Mouse (Mus musculus) kidney, postnatal 10 days (tissue): ENCODE measurements at regions not wholly inside any gene's neighbourhood (a gene's known extent, or its start where the extent isn't known, plus 50 kb on each side); places are given as distances from the start of the nearest gene placed in this dataset.

Experiments
- DNase-seq: peaks from one replicate; pipeline ENCODE4 v3.0.0; 2021; ENCODE audit warnings: mixed read lengths

DNA sequence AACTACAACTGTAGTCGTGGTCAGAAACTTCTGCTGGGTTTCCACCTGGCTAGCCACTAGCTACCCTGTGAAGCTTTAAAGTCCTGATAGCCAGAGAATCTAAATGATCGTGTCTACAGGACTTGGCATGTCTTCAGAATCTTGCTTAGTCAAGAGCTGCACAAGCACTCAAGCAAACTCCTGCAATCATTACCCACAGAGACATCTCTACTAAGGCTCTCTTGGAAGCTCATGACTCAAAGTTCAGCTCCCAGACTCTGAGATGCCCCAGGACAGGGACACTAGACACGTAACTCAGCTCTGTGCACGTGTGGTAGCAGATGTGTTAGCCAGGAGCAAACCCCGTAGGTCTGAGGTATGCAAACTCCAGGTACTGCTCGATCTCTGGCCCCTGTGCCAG lies 242.2 kb downstream of the Rybp start:
- DNase-seq = peak; percentile 20

DNA sequence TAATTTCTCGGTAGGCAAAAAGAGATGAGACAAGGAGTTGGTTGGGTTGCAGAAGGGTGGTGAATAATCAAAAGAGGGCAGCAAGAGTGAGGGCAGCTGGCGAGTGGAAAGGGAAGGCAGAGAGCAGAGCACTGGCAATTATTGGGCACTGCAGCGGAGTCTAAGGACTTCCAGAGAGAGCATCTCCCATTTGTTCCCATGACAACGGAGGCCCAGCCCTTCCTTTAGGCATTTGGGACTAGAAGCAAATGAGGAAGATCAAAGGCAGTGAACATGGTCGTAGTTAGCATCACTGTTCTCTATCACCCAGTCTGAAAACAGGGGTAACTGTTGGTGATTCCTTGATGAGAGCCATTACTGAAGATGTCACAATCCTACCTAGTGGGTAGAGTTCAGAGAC lies 246.1 kb downstream of the Rybp start:
- DNase-seq = no peak

DNA sequence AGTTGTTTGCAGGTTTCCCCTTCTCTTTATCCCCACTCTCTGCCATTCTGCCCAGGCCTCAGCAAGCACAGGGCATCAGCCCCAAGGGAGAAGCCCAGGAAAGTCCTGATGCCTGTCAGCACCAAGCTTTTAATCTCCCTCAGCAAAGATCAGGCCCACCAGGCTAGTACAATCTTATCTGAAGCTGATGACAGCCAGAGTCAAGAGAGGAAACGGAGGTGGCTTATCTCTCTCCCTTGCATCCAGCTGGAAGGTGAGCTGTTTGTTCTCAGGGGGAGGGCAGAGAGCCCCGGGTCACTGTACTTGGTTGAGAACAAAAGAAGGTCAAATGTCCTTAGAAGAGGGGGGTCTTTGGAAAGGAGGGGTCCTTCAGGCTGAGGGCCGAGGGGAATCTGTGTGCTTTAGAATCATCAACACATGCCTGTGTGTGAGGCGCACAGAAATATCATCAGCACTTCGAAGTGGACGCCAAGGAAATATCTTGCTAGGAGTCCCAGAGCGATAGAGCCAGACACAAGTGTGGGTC lies 246.8 kb downstream of the Rybp start:
- DNase-seq = no peak

DNA sequence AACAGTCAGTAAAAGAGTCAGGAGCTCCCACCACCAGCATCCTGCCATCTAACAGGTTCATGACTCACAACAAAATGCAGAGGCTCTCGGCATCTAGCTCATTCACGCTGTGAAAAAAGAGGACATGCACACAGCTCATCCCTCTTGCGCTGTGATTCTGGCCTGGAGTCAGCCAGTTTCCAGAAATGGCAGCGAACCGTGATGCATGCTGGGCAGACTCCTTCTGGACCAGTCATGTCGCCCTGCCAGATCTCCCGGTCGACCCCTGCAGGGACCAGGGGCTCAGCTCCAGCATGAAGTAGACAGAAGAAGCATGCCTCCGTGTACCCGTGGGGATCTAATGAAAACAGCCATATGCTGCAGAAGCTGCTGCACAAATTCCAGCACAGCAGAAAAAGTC lies 254.6 kb downstream of the Rybp start:
- DNase-seq = no peak

DNA sequence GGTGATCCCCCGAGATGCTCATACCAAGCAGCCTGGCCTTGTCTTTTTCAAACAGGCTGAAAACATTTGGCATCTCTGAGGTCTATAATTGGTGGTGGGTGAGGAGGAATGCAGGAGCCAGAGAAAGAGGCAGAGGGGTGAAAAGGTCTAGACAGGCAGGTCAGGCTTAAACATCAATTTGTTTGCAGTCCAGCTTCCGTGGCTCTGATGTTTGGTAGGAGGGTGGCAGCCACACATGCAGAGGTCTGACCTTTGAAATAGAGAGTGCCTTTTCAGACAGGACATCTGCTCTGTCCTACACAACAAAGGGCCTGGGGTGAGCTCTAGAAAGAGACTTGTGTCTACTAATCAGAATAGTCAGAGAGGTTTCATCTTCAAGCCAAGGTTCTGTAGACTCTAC lies 256.8 kb downstream of the Rybp start:
- DNase-seq = no peak

DNA sequence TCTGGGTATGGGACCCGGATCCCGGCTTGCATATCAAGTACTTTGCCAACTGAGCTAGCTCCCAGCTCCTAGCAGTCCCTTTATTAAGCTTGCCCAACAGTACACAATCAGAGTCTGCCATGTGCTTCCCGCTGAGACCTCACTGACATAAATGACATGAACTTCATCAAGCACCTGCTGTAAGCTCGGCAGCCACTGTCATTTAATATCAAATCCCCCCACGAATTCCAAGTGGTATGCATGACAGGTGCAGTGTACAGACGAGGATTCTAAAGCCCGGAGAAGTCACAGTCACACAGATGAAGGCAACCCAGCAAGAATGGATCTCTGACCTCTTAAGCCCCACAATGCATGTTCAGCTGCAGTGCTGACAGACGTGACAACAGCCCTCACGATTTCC lies 257.3 kb downstream of the Rybp start:
- no peak for DNase-seq

DNA sequence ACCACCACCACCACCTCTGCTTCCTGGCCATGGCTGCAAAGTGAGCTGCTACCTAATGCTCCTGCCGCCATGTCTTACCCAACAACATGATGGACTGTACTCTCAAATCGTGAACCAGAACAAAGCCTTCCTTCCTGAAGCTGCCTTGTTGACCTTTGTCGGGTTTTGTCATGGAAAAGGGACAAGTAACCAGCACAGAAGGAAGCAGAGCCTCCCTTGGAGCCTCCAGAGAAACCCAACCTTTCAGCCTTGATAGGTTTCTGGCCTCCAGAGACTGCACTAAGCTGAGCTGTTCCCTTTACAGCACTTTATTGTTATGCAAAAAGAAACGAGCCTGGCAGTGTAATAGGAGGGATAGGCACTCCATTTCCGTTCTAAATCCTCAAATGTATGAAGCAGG lies 259.8 kb downstream of the Rybp start:
- DNase-seq = no peak

DNA sequence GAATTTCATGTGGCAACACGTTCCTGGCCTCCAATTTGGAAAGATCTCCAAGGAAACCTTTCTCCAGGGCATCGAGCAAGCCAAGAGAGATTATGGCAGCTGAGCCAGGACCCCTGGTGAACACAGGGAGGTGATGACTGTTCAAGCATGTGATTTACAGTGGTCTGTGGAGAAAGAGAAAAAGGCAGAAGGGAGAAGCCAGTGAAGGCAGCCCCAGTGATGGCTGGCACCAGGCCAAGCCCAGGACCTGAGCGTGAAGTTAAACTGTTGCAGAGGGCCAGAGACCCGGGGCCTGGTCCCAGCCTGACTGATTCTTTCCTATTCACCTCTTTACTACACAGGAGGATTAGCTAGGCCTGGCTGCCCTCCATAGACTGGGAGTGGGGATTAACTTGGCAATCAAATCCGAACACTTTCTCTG lies 261.7 kb downstream of the Rybp start:
- peak; percentile 34 for DNase-seq

DNA sequence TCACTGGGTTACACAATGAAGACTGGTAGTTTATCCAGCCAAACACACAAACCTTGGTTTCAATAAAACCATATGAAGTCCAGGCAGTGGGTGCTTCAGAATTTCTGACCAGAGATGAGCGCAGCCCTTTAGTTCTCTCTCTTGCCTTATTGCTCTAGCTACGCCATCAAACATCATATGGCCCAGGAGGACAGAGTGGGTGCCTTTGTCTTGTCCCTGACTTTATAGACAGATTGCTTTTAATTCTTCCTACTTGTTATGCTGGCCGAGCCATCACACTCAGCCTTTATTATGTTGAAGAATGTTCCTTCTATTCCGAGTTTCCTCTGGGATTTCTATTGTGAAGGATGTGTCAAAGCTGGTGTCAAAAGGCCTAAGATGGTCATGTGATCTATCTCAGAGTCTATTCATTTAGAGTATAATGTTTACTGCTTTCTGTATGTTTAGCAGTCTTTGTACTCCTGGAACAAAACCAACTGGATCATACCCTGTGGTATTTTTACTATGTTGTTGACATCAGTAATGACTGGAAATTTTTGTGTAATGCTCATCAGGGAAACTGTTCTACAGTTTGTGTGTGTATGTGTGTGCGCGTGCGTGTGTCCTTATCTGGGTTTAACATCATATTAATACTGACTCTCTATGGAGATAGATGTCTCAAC lies 263.7 kb downstream of the Rybp start:
- no peak for DNase-seq

DNA sequence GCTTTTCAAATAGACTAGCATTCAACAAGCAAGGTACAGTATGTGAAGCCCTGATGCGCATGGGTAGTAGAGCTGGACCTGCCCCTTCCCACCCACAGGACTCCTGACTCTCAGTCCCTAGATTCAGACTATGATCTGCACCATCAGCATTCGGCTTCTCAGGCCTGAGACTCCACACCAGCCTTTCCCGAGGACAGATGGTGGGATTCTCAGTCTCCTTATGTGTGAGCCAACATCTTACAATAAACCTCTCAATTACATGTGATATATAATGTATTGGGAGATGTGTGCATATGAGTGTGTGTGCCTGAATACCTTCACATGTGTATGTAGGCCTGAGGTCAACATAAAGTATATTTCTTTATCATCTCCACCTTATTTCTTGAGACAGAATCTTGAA lies 268.3 kb downstream of the Rybp start:
- DNase-seq = no peak

DNA sequence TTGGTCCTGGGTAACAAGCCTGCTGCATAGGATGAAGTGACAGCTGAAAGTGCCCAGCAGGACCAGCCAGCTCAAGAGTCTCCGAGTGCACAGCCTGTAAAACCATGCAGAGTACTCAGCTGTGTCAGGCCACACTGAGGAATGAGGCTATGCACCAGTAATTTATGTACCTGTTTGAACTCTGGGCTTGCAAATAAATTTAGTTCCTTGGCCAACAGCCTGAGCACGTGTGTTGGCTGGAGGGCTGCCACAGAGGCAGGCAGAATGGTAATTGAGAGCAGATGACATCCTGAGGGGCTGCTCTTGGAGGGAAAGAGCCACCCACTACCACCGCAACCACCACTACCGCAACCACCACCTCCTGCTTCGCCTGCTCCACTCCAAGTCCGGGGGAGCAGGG lies 273.3 kb downstream of the Rybp start:
- DNase-seq = peak; percentile 88

DNA sequence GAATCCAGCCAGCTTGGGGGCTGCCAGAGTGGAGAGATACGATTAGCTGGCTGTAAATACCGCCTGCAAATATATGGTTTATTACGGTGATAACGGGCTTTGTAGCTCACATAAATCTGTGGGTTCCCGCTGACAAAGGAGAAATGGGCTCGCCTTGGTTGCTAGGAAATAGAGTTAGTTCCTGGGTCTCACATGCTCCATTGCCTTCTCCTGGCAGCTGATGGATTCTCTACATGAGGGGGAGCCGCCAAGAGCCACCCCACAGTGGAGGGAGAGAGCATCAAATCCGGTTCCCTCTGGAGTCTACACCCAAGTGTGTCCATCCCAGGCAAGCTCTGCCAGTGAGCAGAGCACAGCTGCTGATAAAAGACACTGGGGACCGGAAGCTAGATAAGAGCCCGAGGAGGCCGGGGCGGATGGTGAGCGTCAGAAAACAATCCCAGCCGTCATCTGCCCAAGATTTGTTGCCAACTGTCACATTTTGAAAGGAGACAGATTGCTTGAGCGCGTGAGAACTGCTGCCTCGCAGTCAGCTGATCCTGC lies 275.7 kb downstream of the Rybp start:
- DNase-seq = peak; percentile 85

DNA sequence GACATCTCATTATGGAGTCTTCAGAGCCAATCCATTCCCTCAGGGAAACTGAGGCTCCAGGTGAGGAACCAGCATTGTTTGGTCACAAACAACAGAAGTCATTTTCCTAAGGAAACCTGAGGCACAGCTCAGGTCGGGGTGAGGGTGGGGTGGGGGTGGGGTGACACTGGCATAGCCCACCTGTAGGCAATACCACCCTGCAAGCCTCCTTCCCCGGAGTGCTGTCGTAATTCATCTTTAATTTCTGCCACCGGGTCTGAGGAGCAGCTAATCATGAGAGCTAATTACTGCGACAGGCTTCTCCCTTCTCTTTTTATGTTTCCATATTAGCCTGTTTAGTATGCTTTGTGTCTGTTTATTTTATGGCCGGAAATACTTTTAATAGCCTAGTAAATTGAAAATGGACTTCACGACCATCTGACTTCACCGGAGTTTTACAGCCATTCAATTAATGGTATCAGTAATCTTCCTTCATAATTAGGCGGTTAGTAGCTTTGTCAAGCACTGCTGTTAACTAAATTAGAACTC lies 276.3 kb downstream of the Rybp start:
- no peak for DNase-seq

DNA sequence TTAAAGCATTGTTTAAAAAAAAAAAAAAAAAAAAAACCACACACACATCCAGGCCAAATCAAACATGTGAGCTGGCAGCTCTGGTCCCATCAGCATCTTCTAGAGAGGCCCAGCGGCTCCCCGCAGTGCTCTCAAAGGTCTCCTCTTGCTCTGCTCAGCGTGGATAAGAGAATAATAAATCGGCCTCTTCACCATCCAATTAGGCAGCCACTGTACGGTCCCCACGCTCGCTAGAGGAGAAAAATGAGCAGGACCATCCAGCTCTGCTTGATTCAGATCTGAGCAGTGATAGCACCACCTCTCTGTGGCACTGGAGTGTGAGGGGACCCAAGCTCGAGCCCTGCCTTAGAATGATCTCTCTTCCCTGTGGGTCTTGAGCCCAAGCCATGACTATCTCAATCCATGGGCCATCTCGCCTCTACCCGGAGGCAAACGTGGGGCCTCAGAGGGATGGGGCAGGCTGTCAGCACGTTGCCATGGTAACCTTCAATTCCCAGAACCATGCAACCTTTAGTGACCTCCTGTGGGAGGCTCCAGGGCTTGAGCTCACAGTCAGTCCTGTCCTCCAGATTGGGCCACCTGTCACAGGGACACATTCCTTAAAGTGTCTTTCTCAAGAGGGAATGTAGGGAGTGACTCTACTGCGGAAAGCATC lies 273.6 kb upstream of the Prok2 start:
- no peak for DNase-seq

DNA sequence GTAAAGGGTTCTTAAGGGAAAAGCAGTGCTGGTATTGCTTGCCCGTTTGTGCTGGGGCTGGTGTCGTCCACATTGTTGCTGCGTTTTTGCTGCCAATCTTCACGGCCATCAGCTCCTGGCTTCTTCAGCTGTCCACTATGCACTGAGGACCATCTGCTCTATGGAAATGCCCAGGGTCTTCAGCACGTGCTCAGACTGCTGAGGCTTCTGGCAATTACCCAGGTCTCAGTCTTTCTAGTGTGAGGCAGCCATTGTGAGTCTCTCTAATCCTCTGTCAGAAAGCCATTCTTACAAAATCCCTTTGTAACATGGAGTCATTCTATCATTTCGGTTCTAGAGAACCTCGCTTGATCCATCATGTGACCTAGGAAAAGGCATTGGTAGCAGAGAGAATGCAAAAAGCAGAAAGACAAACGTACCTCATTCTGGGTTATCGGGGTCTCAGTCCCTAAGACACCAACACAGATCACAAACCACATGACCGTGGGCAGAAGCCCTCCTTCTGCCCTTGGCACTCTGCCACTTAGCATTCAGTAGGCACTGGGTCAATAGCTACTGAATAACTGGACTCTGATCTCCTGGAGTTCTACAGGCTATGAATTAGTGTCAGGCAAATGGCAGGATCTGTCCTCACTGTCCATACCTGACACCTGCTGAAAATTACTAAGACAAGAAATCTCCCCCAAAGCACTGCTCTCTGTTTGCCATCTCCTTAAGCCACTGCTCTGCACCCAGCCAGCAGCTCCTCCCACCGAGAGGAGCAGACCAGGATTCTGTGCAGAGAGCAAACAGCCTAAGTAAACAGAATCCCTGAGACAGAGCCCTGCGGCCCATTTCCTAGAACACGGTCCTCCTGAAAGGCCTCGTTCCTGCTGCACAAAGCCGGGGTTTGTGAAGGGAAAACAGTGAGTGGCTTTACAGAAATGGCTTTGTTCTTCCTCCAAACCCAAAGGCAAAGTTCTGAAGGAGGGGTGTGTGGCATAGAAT lies 270.1 kb upstream of the Prok2 start:
- DNase-seq = no peak

DNA sequence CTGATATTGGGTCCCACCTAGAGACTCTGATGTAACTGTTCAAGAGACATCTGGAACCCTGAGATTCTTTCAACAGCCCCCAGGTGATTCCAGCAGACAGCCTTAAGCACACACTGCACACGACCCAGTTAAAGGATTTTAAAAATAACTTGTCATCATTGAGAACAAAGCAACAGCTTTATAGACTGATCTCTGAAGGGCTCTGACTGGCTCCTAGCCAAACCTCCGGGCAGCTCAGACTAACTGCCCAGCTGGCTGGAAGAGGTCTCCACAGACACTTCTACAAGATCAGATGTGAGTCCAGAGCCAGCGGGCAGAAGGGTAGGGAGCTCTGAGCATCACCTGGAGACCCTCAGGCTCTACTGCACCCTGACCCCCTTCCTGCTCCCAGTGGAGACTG lies 267.8 kb upstream of the Prok2 start:
- DNase-seq = peak; percentile 48

DNA sequence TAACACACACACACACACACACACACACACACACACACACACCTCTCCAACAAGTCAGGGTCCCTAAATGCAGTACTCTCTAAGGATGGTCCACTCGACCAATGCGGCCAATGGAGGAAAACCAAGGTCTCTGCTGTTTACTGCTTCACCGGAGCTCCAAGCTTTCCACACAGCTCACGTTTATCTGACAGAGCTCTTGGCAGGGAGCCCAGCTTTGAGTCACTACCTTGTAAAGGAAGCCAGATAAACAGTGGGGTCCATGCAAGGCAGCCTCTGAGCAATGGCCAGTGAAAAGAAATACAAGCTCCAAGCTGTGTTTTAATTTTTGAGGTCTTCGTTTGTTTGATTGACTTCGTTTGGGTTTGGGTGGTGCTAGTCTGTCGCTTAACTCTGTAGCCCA lies 264.9 kb upstream of the Prok2 start:
- peak; percentile 93 for DNase-seq

DNA sequence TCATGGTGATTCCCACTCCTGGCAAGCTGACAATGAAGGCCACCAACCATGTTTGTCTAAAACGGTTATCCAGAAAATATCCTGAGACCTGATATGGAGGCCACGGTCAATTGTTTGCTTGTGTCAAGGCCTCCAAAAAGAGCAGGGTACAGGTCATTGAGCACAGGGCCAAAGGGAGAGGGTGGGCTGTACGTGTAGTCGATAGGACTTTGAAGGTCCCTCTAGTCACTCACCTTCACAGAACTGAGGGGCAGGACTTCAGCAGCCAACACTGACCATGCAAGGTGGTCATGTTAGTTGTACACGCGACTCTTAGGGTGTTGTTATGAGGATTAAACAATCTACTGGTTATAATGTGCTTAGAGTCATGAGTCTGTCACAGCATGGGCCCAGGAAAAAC lies 264.4 kb upstream of the Prok2 start:
- no peak for DNase-seq

DNA sequence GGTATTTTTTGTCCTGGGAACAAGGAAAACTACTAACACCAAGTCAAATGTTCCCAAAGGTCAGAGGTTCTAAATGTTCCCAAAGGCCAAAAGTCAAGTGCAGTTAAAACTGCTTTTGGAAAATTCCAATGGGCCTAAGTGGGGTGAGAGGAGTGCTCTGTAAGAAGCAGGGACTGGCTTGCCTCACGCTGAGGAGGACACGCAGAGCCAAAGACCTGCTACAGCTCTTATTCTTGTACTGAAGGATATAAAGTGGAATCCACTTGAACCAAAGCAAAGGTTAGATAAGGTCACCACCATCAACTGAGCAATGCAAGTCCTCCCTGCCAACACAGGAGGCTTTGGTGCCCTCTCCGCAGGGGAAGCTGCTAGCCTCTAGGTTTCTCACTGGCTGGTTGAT lies 260.3 kb upstream of the Prok2 start:
- DNase-seq = no peak

DNA sequence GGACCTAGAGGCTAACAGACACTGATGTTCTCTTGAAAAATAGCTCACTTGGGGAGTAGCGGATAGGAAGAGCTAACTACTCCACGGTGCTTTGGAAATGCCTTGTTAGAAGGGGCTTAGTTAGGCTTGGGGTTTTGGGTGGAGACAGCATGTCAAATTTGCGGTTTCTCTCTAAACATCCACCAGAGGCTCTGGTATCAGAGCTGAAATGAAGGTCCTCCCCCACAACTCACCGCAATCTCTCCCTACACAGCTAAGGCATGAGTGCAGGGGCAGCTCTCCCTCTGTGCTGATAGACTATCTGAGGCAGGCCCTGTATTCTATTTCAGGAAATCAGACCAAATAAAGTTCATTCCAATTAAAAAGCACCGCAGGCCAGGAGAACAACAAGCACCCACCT lies 259.1 kb upstream of the Prok2 start:
- DNase-seq = no peak

DNA sequence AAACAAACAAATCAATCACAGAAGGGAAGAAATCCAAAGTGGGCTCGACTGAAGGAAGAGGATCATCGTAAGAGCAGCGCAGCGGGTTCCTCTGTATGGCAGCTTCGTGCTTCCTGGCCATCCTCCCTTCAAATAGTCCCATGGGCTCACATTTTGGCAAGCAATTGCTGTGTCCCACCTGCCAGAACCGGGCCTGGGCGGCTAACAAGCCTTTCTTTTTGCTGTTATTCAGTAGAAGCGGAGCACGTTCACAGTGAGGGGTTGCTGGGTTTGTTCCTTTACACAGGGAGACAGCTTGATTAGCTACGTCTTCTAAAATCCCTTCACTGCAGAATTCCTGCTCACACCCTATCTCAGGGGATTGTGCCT lies 258.6 kb upstream of the Prok2 start:
- DNase-seq = no peak

DNA sequence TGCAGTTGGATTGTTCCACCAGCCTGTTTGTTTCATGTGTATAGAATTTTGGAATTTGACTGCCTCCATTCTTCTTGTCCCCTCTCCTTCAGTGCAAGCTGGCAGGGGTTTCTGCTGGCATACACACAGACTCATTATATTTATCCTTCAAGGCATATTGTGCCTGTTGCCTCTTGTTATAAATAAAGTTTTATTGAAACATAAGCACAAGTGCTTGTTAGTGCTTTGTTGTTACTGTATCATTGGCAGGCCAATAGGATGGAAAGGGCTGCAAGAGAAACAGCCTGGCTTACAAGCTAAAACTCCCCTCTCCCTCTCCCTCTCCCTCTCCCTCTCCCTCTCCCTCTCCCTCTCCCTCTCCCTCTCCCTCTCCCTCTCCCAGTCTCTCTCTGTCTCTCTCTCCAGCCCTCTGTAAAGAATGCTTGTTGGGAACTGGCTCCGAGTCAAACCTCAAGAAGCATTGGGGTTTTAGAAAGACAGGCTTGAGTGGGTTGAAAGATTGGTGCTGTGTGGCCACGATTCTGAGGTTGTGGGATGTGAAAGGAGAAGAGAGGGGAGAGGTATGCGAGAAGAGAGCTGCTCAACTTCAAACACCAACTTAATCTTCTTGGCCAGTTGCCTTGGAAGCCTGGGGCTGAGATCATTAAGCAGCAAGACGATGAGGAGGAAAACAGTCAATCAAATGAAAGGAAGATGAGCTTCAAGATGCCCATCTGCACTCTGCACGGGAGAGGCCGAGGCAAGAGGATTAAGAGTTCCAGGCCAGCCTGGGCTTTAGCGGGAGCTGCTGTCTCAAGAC lies 258.1 kb upstream of the Prok2 start:
- no peak for DNase-seq
